28 mouse cellular contexts compared by ENCODE assay signal in genomic region chr3:67782177-67782576, GRCm38 (mm10).
"Had no signal": no experiment of that assay in that cellular context is flagged by ENCODE, and none has a peak within 500 bp of the region (broad histone marks: within the 10 kb centered on the region; RNA-seq: fewer than 3 reads in every experiment).

No protein-coding gene starts in this region.

- ATAC-seq: forebrain, embryonic 13.5 days; forebrain, embryonic 14.5 days; forebrain, embryonic 15.5 days; forebrain, embryonic 16.5 days; forebrain, postnatal 0 days had no signal

- H3K9ac ChIP-seq: embryonic facial prominence, embryonic 12.5 days; embryonic facial prominence, embryonic 13.5 days; embryonic facial prominence, embryonic 15.5 days; forebrain, embryonic 12.5 days; forebrain, embryonic 13.5 days; forebrain, embryonic 15.5 days; forebrain, postnatal 0 days had no signal

- H3K9me3 ChIP-seq: embryonic facial prominence, embryonic 10.5 days; embryonic facial prominence, embryonic 12.5 days; embryonic facial prominence, embryonic 13.5 days; embryonic facial prominence, embryonic 15.5 days; forebrain, embryonic 10.5 days; forebrain, embryonic 12.5 days; forebrain, embryonic 13.5 days; forebrain, embryonic 15.5 days had no signal

- H3K4me3 ChIP-seq: embryonic facial prominence, embryonic 10.5 days; embryonic facial prominence, embryonic 12.5 days; embryonic facial prominence, embryonic 13.5 days; embryonic facial prominence, embryonic 15.5 days; erythroblast, embryonic 14.5 days; forebrain, embryonic 10.5 days; forebrain, embryonic 12.5 days; forebrain, embryonic 13.5 days; forebrain, embryonic 15.5 days; gastrocnemius, adult 2 months; heart, adult 2 months had no signal

- DNase-seq: cerebellum, adult 8-10 months; cerebellum, adult 9-10 months; cerebellum, adult 9-11 months; cerebellum, postnatal 10 days; cerebellum, postnatal 14 days; cerebellum, postnatal 25 days; cerebellum, postnatal 36 days; embryo, embryonic 11 days; forebrain, postnatal 0 days; gastrocnemius, adult 2 months; gastrocnemius, postnatal 10 days; gastrocnemius, postnatal 14 days; gastrocnemius, postnatal 25 days; gastrocnemius, postnatal 36 days; heart, adult 11 months; heart, adult 18-20 months; heart, adult 2 months had no signal

- H3K4me2 ChIP-seq: embryonic facial prominence, embryonic 12.5 days; embryonic facial prominence, embryonic 13.5 days; embryonic facial prominence, embryonic 15.5 days; forebrain, embryonic 12.5 days; forebrain, embryonic 13.5 days; forebrain, embryonic 15.5 days had no signal

- H3K27ac ChIP-seq: embryonic facial prominence, embryonic 10.5 days; embryonic facial prominence, embryonic 12.5 days; embryonic facial prominence, embryonic 13.5 days; embryonic facial prominence, embryonic 15.5 days; forebrain, embryonic 10.5 days; forebrain, embryonic 12.5 days; forebrain, embryonic 13.5 days; forebrain, embryonic 15.5 days; gastrocnemius, adult 2 months; heart, adult 2 months had no signal

- H3K27me3 ChIP-seq: embryonic facial prominence, embryonic 12.5 days; embryonic facial prominence, embryonic 13.5 days; embryonic facial prominence, embryonic 15.5 days; forebrain, embryonic 12.5 days; forebrain, embryonic 13.5 days; forebrain, embryonic 15.5 days had no signal

- H3K36me3 ChIP-seq: embryonic facial prominence, embryonic 10.5 days; embryonic facial prominence, embryonic 12.5 days; embryonic facial prominence, embryonic 13.5 days; embryonic facial prominence, embryonic 15.5 days; forebrain, embryonic 10.5 days; forebrain, embryonic 12.5 days; forebrain, embryonic 15.5 days had no signal

- H3K4me1 ChIP-seq: embryonic facial prominence, embryonic 10.5 days; embryonic facial prominence, embryonic 12.5 days; embryonic facial prominence, embryonic 13.5 days; embryonic facial prominence, embryonic 15.5 days; forebrain, embryonic 10.5 days; forebrain, embryonic 12.5 days; forebrain, embryonic 13.5 days; forebrain, embryonic 15.5 days had no signal
